Mouse (Mus musculus) Patski (cell line): ENCODE measurements around the gene Dtx2. TPM values are rescaled to one million over a fixed set of nuclear protein-coding genes. Genes with fewer than 3 reads are reported as not detected.
A peak's percentile ranks its signal among the peaks of the same experiment; 100 is the strongest.

Source experiments
- ATAC-seq: fragments of 100-300 bp; one replicate; pipeline ENCODE4 v1.8.0; 2021
- CTCF ChIA-PET: fragments of 350-600 bp; sonication (Branson Sonifier 250); formaldehyde crosslinking; loops from one replicate; lab custom pipeline; 2022; ENCODE audit warnings: inconsistent platforms; lab: Charles Lee
- POLR2A ChIA-PET: fragments of 350-600 bp; sonication (Branson Sonifier 250); formaldehyde crosslinking; loops from one replicate; lab custom pipeline; 2022; ENCODE audit warnings: antibody characterized with exemption, inconsistent platforms; lab: Charles Lee
- DNase-seq: peaks from one replicate; pipeline ENCODE4 v3.0.0-alpha.2; 2011; ENCODE audit warnings: low read depth, low spot score
- H3K27me3 ChIP-seq: fragments of 371-371 bp; one replicate; pipeline ENCODE4 v1.5.1; 2021
- CTCF ChIP-seq: fragments of 100-300 bp; IDR thresholded peaks from one replicate; pipeline ENCODE4 v1.5.1; 2021
- in situ Hi-C: fragments of 300-500 bp; cut with MboI; formaldehyde crosslinking; loops from 3 replicates; pipeline ENCODE4 v1.11.1; 2018; ENCODE audit warnings: low pct_unique_long_range_greater_than_20kb, mixed read lengths
- polyA plus RNA-seq: library from polyadenylated mRNA; unstranded; gene quantifications from one replicate; pipeline ENCODE4 v1.2.3, GENCODE M21; 2021

Dtx2 gene
- polyA plus RNA-seq, 1 experiment from 2014 or later = 22.2 TPM

- DNase-seq (no peak), ATAC-seq (no peak)
- POLR2A ChIA-PET = interaction anchor here (1.1 kb wide), 1 partner anchor 11 kb away, joined by 3 read pairs; no protein-coding TSS in a partner anchor
- CTCF ChIA-PET = interaction anchor here (1.9 to 3.1 kb wide), 3 partner anchors 12 to 21 kb away, joined by 6 to 9 read pairs (median 7); no protein-coding TSS in a partner anchor
- no peak for TF ChIP-seq CTCF
- in situ Hi-C loops = no loop called here
- no peaks in the 10 kb centered on the region for H3K27me3 ChIP-seq
These were observed 270 bp upstream of the Dtx2 start for GRCm38 (mm10) chr5:135994335-135994724.

GRCm38 (mm10) chr5:135996162-135996561 is 1.6 kb downstream of the Dtx2 start:
- POLR2A ChIA-PET = interaction anchor here (1.1 to 1.2 kb wide), 2 partner anchors 12 to 13 kb away, joined by 3 to 4 read pairs; no protein-coding TSS in a partner anchor
- in situ Hi-C loops = no loop called here
- no peak for TF ChIP-seq CTCF
- no peak for DNase-seq
- no peaks in the 10 kb centered on the region for H3K27me3 ChIP-seq
- no peak for ATAC-seq
- CTCF ChIA-PET = interaction anchor here (1.2 to 3.1 kb wide), 9 partner anchors 10 to 65 kb away, joined by 3 to 9 read pairs (median 4); no protein-coding TSS in a partner anchor

- ATAC-seq (no peak), DNase-seq (no peak)
- TF ChIP-seq CTCF = no peak
- CTCF ChIA-PET = interaction anchor here (1.3 kb wide), 1 partner anchor 103 kb away, joined by 3 read pairs; no protein-coding TSS in a partner anchor
- in situ Hi-C loops = no loop called here
- no peaks in the 10 kb centered on the region for H3K27me3 ChIP-seq
- POLR2A ChIA-PET = interaction anchor here (1.4 to 1.5 kb wide), 2 partner anchors 8 to 14 kb away, joined by 3 to 5 read pairs; no protein-coding TSS in a partner anchor
These were observed 6.6 kb downstream of the Dtx2 start for GRCm38 (mm10) chr5:136001222-136001621.

- CTCF ChIA-PET = interaction anchor here (1.1 to 1.8 kb wide), 3 partner anchors 24 to 43 kb away, joined by 3 to 5 read pairs (median 3); partner anchors contain the start of gene Upk3b
- no peaks in the 10 kb centered on the region for H3K27me3 ChIP-seq
- POLR2A ChIA-PET = no interaction called here
- ATAC-seq (no peak), DNase-seq (no peak)
- in situ Hi-C loops = no loop called here
- no peak for TF ChIP-seq CTCF
These were observed 7.7 kb downstream of the Dtx2 start for GRCm38 (mm10) chr5:136002325-136002724.

GRCm38 (mm10) chr5:136002751-136003151 is 8.2 kb downstream of the Dtx2 start:
- CTCF ChIA-PET = interaction anchor here (1.1 to 1.8 kb wide), 3 partner anchors 25 to 43 kb away, joined by 3 to 5 read pairs (median 3); partner anchors contain the start of gene Upk3b
- no peak for TF ChIP-seq CTCF
- in situ Hi-C loops = no loop called here
- H3K27me3 ChIP-seq = no peaks in the 10 kb centered on the region
- no peak for ATAC-seq
- no peak for DNase-seq
- POLR2A ChIA-PET = no interaction called here

- no peak for TF ChIP-seq CTCF
- no peaks in the 10 kb centered on the region for H3K27me3 ChIP-seq
- ChIA-PET CTCF (interaction anchor here (1.4 to 2.5 kb wide), 2 partner anchors 11 to 14 kb away, joined by 3 to 6 read pairs; no protein-coding TSS in a partner anchor), POLR2A (no interaction called here)
- in situ Hi-C loops = no loop called here
- no peak for DNase-seq
- no peak for ATAC-seq
These were observed 9.9 kb downstream of the Dtx2 start for GRCm38 (mm10) chr5:136004537-136004936.

GRCm38 (mm10) chr5:136007745-136008144 is 13.1 kb downstream of the Dtx2 start:
- CTCF ChIA-PET = interaction anchor here (1.1 to 1.7 kb wide), 7 partner anchors 9 to 54 kb away, joined by 3 to 6 read pairs (median 3); no protein-coding TSS in a partner anchor
- in situ Hi-C loops = no loop called here

GRCm38 (mm10) chr5:136014877-136015276 is 20.3 kb downstream of the Dtx2 start:
- ATAC-seq = peak; percentile 22
- H3K27me3 ChIP-seq = no peaks in the 10 kb centered on the region
- in situ Hi-C loops = no loop called here
- TF ChIP-seq CTCF = no peak
- no peak for DNase-seq
- POLR2A ChIA-PET = interaction anchor here (0.8 to 1.2 kb wide), 3 partner anchors 9 to 17 kb away, joined by 3 to 5 read pairs (median 4); no protein-coding TSS in a partner anchor
- CTCF ChIA-PET = interaction anchor here (2.7 kb wide), 1 partner anchor 20 kb away, joined by 9 read pairs; the partner anchor contains the start of gene Dtx2

More at GRCm38 (mm10) chr5:136007745-136008144, 13.1 kb downstream of the Dtx2 start:
- H3K27me3 ChIP-seq = no peaks in the 10 kb centered on the region
- ATAC-seq (no peak), DNase-seq (no peak)
- TF ChIP-seq CTCF = no peak
- POLR2A ChIA-PET = interaction anchor here (1.2 kb wide), 1 partner anchor 12 kb away, joined by 4 read pairs; no protein-coding TSS in a partner anchor

- ChIA-PET CTCF (interaction anchor here (1.3 to 2.7 kb wide), 5 partner anchors 11 to 28 kb away, joined by 4 to 9 read pairs (median 6); partner anchors contain the start of gene Dtx2), POLR2A (interaction anchor here (0.8 to 1.2 kb wide), 3 partner anchors 9 to 18 kb away, joined by 3 to 5 read pairs (median 4); no protein-coding TSS in a partner anchor)
- no peaks in the 10 kb centered on the region for H3K27me3 ChIP-seq
- no peak for ATAC-seq
- in situ Hi-C loops = no loop called here
- no peak for TF ChIP-seq CTCF
- no peak for DNase-seq
These were observed 21.0 kb downstream of the Dtx2 start for GRCm38 (mm10) chr5:136015586-136015985.

- in situ Hi-C loops = no loop called here
- ChIA-PET CTCF (interaction anchor here (0.7 to 2.7 kb wide), 8 partner anchors 8 to 115 kb away, joined by 3 to 9 read pairs (median 4); partner anchors contain the start of gene Dtx2), POLR2A (interaction anchor here (0.8 kb wide), 1 partner anchor 8 kb away, joined by 4 read pairs; no protein-coding TSS in a partner anchor)
- H3K27me3 ChIP-seq = no peaks in the 10 kb centered on the region
- no peak for DNase-seq
- no peak for ATAC-seq
- TF ChIP-seq CTCF = no peak
These were observed 21.6 kb downstream of the Dtx2 start for GRCm38 (mm10) chr5:136016014-136016876.
